Mouse (Mus musculus) liver, postnatal 0 days (tissue): ENCODE results near the gene Dnm3.

Source experiments
- CTCF ChIP-seq: sonication (generic); IDR thresholded peaks from 2 replicates; pipeline ENCODE4 v1.5.1; 2016; ENCODE audit warnings: antibody characterized with exemption, low read depth
- EP300 ChIP-seq: IDR thresholded peaks from 2 replicates; pipeline ENCODE4 v1.6.1; 2016; ENCODE audit warnings: antibody characterized with exemption, low read depth, mild to moderate bottlenecking

GRCm38 (mm10) chr1:162052755-162053154 is 425.1 kb downstream of the Dnm3 start:
- no peak for TF ChIP-seq CTCF
- no peak for TF ChIP-seq EP300
